Mouse (Mus musculus) hindbrain, embryonic 14.5 days (tissue): ENCODE data around the gene Lpp. TPM values are rescaled to one million over a fixed set of nuclear protein-coding genes. Genes with fewer than 3 reads are reported as not detected.

ENCODE experiments used
- ATAC-seq: fragments of 200-750 bp; cut with Nextera tagmentation; 2 replicates; pipeline ENCODE4 v1.8.0; 2017; ENCODE audit warnings: moderate number of reproducible peaks, mild to moderate bottlenecking, moderate TSS enrichment, moderate library complexity; ENCODE audit not compliant: low FRiP score
- DNase-seq: peaks from one replicate; pipeline ENCODE4 v3.0.0-alpha.2; 2015; ENCODE audit warnings: low spot score
- H3K27ac ChIP-seq: fragments of 300-500 bp; sonication (generic); 2 replicates; pipeline ENCODE4 v1.5.1; 2014; ENCODE audit warnings: mild to moderate bottlenecking, moderate library complexity
- H3K27me3 ChIP-seq: fragments of 300-500 bp; sonication (generic); 2 replicates; pipeline ENCODE4 v1.6.1; 2014; ENCODE audit warnings: mild to moderate bottlenecking, low read length, mixed read lengths; ENCODE audit not compliant: control insufficient read depth, insufficient read depth
- H3K36me3 ChIP-seq: fragments of 300-500 bp; sonication (generic); replicated peaks from 2 replicates; pipeline ENCODE4 v1.6.1; 2014; ENCODE audit not compliant: control insufficient read depth, insufficient read depth
- H3K4me1 ChIP-seq: fragments of 300-500 bp; sonication (generic); replicated peaks from 2 replicates; pipeline ENCODE4 v1.6.1; 2014; ENCODE audit warnings: antibody characterized with exemption, low read length, mixed read lengths; ENCODE audit not compliant: control insufficient read depth, insufficient read depth
- H3K4me2 ChIP-seq: fragments of 300-500 bp; sonication (generic); replicated peaks from 2 replicates; pipeline ENCODE4 v1.6.1; 2014; ENCODE audit warnings: mild to moderate bottlenecking, moderate library complexity
- H3K4me3 ChIP-seq: fragments of 300-500 bp; sonication (generic); replicated peaks from 2 replicates; pipeline ENCODE4 v1.5.1; 2014; ENCODE audit warnings: mild to moderate bottlenecking, low read length
- H3K9ac ChIP-seq: fragments of 300-500 bp; sonication (generic); 2 replicates; pipeline ENCODE4 v1.6.1; 2014
- H3K9me3 ChIP-seq: fragments of 300-500 bp; sonication (generic); 2 replicates; pipeline ENCODE4 v1.6.1; 2016; ENCODE audit warnings: low read length; ENCODE audit not compliant: control insufficient read depth
- WGBS: fragments of 180-500 bp; shearing (Covaris S2); extraction: QIAGEN DNeasy Blood & Tissue Kit; methylation state at CpG from one replicate; pipeline ENCODE4 v1.1.7; 2014; 5-methylcytosine and 5-hydroxymethylcytosine counted together
- polyA plus RNA-seq: library from polyadenylated mRNA; unstranded; fragments of >200 nt; fragmentation: Nextera tagmentation; extraction: Ambion mirVana; gene quantifications from 2 replicates; pipeline ENCODE4 v1.2.1, GENCODE M21; 2014

Gene Lpp
- polyA plus RNA-seq, 1 experiment from 2014 or later = 13.0 TPM

DNA sequence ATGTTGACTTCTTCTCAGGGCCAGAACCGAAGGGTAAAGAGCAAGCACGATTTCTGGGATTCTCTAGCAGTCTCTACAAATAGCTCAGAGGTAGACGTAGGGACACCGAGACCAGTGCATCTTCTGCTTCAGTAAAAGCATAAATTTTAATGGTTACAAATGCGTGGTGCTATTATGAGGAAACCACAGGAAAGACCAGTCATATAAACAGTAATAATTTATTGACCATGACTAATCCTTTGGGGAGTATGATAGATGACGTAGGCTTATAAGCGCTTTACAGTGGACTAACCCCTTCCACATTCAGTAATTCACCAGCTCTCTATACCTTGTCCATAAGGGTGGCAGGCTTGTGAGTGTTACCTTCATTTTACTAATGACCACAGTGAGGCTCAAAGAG, 103.3 kb downstream of the Lpp start:
- no peaks in the 10 kb centered on the region for H3K9me3 ChIP-seq
- ATAC-seq = no peak
- H3K36me3 ChIP-seq = no peaks in the 10 kb centered on the region
- 87% methylated on average over 7 of the region's 7 CpGs for WGBS
- H3K27ac ChIP-seq = no peak overlapping the region
- no peak overlapping the region for H3K9ac ChIP-seq
- DNase-seq = no peak
- H3K4me2 ChIP-seq = no peak overlapping the region
- no peak overlapping the region for H3K4me3 ChIP-seq
- H3K27me3 ChIP-seq = no peaks in the 10 kb centered on the region
- H3K4me1 ChIP-seq = peaks cover 8% of the 10 kb centered on the region

- Histone ChIP-seq H3K27ac (no peak overlapping the region), H3K4me3 (no peak overlapping the region), H3K9ac (no peak overlapping the region), H3K27me3 (no peaks in the 10 kb centered on the region), H3K4me1 (peaks cover 15% of the 10 kb centered on the region), H3K36me3 (no peaks in the 10 kb centered on the region), H3K4me2 (no peak overlapping the region), H3K9me3 (no peaks in the 10 kb centered on the region)
- WGBS = 92% methylated on average over 2 of the region's 2 CpGs
- no peak for DNase-seq
- ATAC-seq = no peak
Observed at GRCm38 (mm10) chr16:24497413-24497812, 104.1 kb downstream of the Lpp start.

DNA sequence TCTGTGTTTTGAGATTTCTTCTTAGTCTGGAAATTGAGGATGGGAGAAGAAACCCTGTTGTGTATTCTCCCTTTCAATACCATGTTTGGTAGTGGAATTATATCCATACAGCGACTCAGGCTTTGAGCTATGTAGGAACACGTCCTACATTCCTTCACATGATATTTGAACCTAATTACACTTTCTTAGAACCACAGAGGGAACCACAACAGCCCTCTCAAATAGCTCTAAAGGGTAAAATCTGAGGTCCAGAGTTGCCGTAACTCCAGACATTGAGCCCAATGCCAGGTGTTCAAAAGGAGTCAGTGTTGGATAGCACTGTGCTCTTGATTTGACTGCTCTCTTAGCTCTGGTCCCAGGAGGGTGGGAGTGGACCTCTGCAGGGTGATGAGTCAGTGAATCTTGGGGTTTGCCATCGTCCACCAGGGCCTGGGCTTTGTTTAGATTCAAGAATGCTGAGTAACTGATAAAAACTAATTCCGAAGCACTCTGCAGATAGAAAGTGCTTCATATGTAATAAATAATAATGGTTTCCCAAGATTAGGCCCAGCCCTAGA, 104.9 kb downstream of the Lpp start:
- DNase-seq = no peak
- no peaks in the 10 kb centered on the region for H3K27me3 ChIP-seq
- WGBS = 92% methylated on average over 5 of the region's 5 CpGs
- no peak for ATAC-seq
- H3K36me3 ChIP-seq = no peaks in the 10 kb centered on the region
- no peak overlapping the region for H3K4me2 ChIP-seq
- H3K9ac ChIP-seq = no peak overlapping the region
- H3K4me3 ChIP-seq = no peak overlapping the region
- no peaks in the 10 kb centered on the region for H3K9me3 ChIP-seq
- H3K4me1 ChIP-seq = peaks cover 12% of the 10 kb centered on the region
- no peak overlapping the region for H3K27ac ChIP-seq

GRCm38 (mm10) chr16:24501197-24501596, 107.9 kb downstream of the Lpp start:
- Histone ChIP-seq H3K4me2 (no peak overlapping the region), H3K9me3 (no peaks in the 10 kb centered on the region), H3K27ac (no peak overlapping the region), H3K4me3 (no peak overlapping the region), H3K27me3 (no peaks in the 10 kb centered on the region), H3K9ac (no peak overlapping the region), H3K36me3 (no peaks in the 10 kb centered on the region), H3K4me1 (peaks cover 9% of the 10 kb centered on the region)
- ATAC-seq (no peak), DNase-seq (no peak)
- WGBS = 71% methylated on average over 6 of the region's 6 CpGs

DNA sequence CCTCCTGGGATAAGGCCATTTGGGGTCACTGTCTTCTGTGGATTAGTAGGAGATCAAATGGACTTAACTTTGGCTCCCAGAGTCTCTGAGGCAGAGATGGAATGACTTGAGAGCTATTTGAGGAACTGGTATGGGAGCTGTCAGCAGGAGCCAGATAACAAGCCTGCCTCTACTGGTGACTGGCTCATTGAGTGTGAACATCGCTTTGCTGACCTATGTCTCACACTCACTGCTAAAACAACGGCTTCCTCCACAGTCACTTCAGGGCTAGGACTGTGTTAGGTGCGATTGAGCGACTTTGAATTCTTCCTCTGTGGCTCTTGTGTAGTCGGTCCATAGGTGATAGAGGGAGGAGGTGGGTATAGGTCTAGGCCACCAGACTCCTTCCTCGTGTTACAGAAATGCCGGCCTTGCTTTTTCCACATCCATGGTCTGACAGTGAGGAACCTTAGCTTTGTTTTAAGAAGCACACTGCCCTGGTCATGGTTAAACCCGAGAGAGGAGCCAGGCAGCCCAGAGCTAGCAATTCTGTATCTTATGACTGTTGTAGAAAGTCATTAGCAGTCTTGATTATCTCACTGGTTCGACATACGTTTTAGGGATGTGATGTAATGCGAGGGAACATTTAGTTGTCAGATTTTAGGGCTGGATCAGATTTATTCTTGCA, 108.5 kb downstream of the Lpp start:
- no peak; the same call in 1 of the 2 replicates for ATAC-seq
- Histone ChIP-seq H3K4me2 (no peak overlapping the region), H3K36me3 (no peaks in the 10 kb centered on the region), H3K4me1 (peaks cover 9% of the 10 kb centered on the region), H3K27ac (no peak overlapping the region), H3K4me3 (no peak overlapping the region), H3K9me3 (no peaks in the 10 kb centered on the region), H3K9ac (no peak overlapping the region), H3K27me3 (no peaks in the 10 kb centered on the region)
- 70% methylated on average over 11 of the region's 11 CpGs for WGBS
- DNase-seq = no peak

DNA sequence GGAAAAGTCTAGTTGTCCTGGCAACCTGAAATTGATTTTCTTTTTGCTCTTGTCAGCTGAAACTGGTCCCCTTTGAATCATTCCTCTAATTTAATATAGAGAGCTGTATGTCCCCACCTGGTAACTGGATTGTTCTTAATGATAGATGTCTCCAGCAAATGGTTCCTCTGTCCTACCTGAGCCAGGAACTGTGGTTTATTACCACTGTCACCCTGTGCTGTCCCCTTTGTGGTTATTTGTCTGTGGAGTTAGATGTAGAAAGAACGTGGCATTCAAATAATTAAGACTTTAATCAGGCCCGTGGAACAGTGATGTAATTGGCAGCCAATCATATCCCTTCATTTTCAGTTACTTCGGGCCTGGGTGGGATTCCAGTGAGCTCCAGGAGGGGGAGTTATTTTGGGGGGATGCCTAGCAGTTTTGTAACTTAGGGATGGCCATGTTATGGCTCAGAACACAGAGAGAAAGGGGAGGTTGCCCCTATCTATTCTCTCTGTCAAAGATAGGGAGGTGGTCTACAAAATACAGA, 109.1 kb downstream of the Lpp start:
- Histone ChIP-seq H3K27me3 (no peaks in the 10 kb centered on the region), H3K27ac (no peak overlapping the region), H3K9me3 (no peaks in the 10 kb centered on the region), H3K9ac (no peak overlapping the region), H3K36me3 (no peaks in the 10 kb centered on the region), H3K4me1 (peaks cover 9% of the 10 kb centered on the region), H3K4me3 (no peak overlapping the region), H3K4me2 (no peak overlapping the region)
- no peak for ATAC-seq
- 64% methylated on average over 3 of the region's 3 CpGs for WGBS
- no peak for DNase-seq

- H3K27ac ChIP-seq = no peak overlapping the region
- no peaks in the 10 kb centered on the region for H3K36me3 ChIP-seq
- 82% methylated on average over 7 of the region's 7 CpGs for WGBS
- DNase-seq (no peak), ATAC-seq (no peak)
- H3K4me2 ChIP-seq = no peak overlapping the region
- no peak overlapping the region for H3K4me3 ChIP-seq
- H3K4me1 ChIP-seq = peaks cover 16% of the 10 kb centered on the region
- H3K27me3 ChIP-seq = no peaks in the 10 kb centered on the region
- H3K9ac ChIP-seq = no peak overlapping the region
- H3K9me3 ChIP-seq = no peaks in the 10 kb centered on the region
Observed at GRCm38 (mm10) chr16:24504838-24505605, 111.7 kb downstream of the Lpp start.

- Histone ChIP-seq H3K27me3 (no peaks in the 10 kb centered on the region), H3K4me3 (no peak overlapping the region), H3K4me1 (peaks cover 16% of the 10 kb centered on the region), H3K27ac (no peak overlapping the region), H3K9ac (no peak overlapping the region), H3K36me3 (no peaks in the 10 kb centered on the region), H3K4me2 (no peak overlapping the region), H3K9me3 (no peaks in the 10 kb centered on the region)
- 97% methylated on average over 2 of the region's 2 CpGs for WGBS
- no peak for DNase-seq
- no peak for ATAC-seq
Observed at GRCm38 (mm10) chr16:24506237-24506636, 112.9 kb downstream of the Lpp start.

- peaks cover 14% of the 10 kb centered on the region for H3K4me1 ChIP-seq
- no peak for DNase-seq
Observed at GRCm38 (mm10) chr16:24506740-24507139, 113.4 kb downstream of the Lpp start.

More at GRCm38 (mm10) chr16:24506740-24507139, 113.4 kb downstream of the Lpp start:
- 83% methylated on average over 4 of the region's 4 CpGs for WGBS
- H3K27me3 ChIP-seq = no peaks in the 10 kb centered on the region
- no peak overlapping the region for H3K27ac ChIP-seq
- H3K4me3 ChIP-seq = no peak overlapping the region
- no peaks in the 10 kb centered on the region for H3K36me3 ChIP-seq
- no peak overlapping the region for H3K9ac ChIP-seq
- no peak for ATAC-seq
- H3K4me2 ChIP-seq = no peak overlapping the region
- H3K9me3 ChIP-seq = no peaks in the 10 kb centered on the region
